Mouse (Mus musculus) spleen, adult 12 weeks (tissue): ENCODE data around the gene Tpgs1.

ENCODE experiments used
- DNase-seq: peaks from one replicate; pipeline ENCODE4 v3.0.0; 2022; ENCODE audit warnings: low spot score

Gene Tpgs1

GRCm38 (mm10) chr10:79668076-79668475 lies 1.1 kb upstream of the Tpgs1 start:
- DNase-seq = no peak

GRCm38 (mm10) chr10:79669576-79670057 lies 448 bp downstream of the Tpgs1 start:
- peak; percentile 59 for DNase-seq

- DNase-seq = no peak
Observed at GRCm38 (mm10) chr10:79670071-79670888, 1.1 kb downstream of the Tpgs1 start.

- DNase-seq = no peak
Observed at GRCm38 (mm10) chr10:79671396-79672087, 2.4 kb downstream of the Tpgs1 start.

- no peak for DNase-seq
Observed at GRCm38 (mm10) chr10:79672088-79672455, 2.9 kb downstream of the Tpgs1 start.

- no peak for DNase-seq
Observed at GRCm38 (mm10) chr10:79673054-79673453, 3.9 kb downstream of the Tpgs1 start.

- no peak for DNase-seq
Observed at GRCm38 (mm10) chr10:79675346-79676035, 6.3 kb downstream of the Tpgs1 start.

GRCm38 (mm10) chr10:79680606-79681495 lies 11.7 kb downstream of the Tpgs1 start:
- DNase-seq = no peak

GRCm38 (mm10) chr10:79681591-79682245 lies 12.5 kb downstream of the Tpgs1 start, which contains the start of gene Cdc34:
Gene Cdc34 (plus strand): TSS chr10:79682195.
- DNase-seq = peak; percentile 99

- DNase-seq = peak; percentile 34
Observed at GRCm38 (mm10) chr10:79682551-79682915, 13.4 kb downstream of the Tpgs1 start.

- no peak for DNase-seq
Observed at GRCm38 (mm10) chr10:79682916-79683582, 13.9 kb downstream of the Tpgs1 start.

GRCm38 (mm10) chr10:79683726-79684640 lies 14.8 kb downstream of the Tpgs1 start:
- no peak for DNase-seq

GRCm38 (mm10) chr10:79684770-79685600 lies 15.8 kb downstream of the Tpgs1 start:
- DNase-seq = no peak

GRCm38 (mm10) chr10:79686219-79686618 lies 17.1 kb downstream of the Tpgs1 start:
- DNase-seq = no peak

- no peak for DNase-seq
Observed at GRCm38 (mm10) chr10:79686691-79687090, 17.5 kb downstream of the Tpgs1 start.

- no peak for DNase-seq
Observed at GRCm38 (mm10) chr10:79687513-79687912, 18.3 kb downstream of the Tpgs1 start.

- DNase-seq = no peak
Observed at GRCm38 (mm10) chr10:79688720-79689119, 19.6 kb downstream of the Tpgs1 start, which contains the start of gene Gzmm. Gene Gzmm (plus strand): TSS chr10:79689020.

- no peak for DNase-seq
Observed at GRCm38 (mm10) chr10:79689178-79689577, 20.0 kb downstream of the Tpgs1 start.
